Mouse (Mus musculus) forebrain, embryonic 16.5 days (tissue): ENCODE results near the gene Msmo1. TPM values are rescaled to one million over a fixed set of nuclear protein-coding genes. Genes with fewer than 3 reads are reported as not detected.

Experiments used
- polyA plus RNA-seq: library from polyadenylated mRNA; unstranded; fragments of >200 nt; fragmentation: Nextera tagmentation; extraction: Ambion mirVana; gene quantifications from 2 replicates; pipeline ENCODE4 v1.2.1, GENCODE M21; 2015

Msmo1 gene
- polyA plus RNA-seq, 1 experiment from 2014 or later = 155 TPM

Other genes starting within 250 kb of the Msmo1 start
- 470 and 498 TPM in 2 replicates for gene Cpe, start 40.7 kb downstream of the Msmo1 start, polyA plus RNA-seq
- 30.1 and 32.9 TPM in 2 replicates for gene Klhl2, start 116.2 kb upstream of the Msmo1 start, polyA plus RNA-seq
- 20.9 and 25.0 TPM in 2 replicates for gene Tmem192, start 213.4 kb upstream of the Msmo1 start, polyA plus RNA-seq